Mouse (Mus musculus) liver, embryonic 14.5 days (tissue): ENCODE results near the gene Clcf1. TPM values are rescaled to one million over a fixed set of nuclear protein-coding genes. Genes with fewer than 3 reads are reported as not detected.
A peak's percentile ranks its signal among the peaks of the same experiment; 100 is the strongest.
"Not testable (repeated sequence)": the region's sequence is repeated elsewhere in the genome, so short reads cannot be mapped to it uniquely, and the experiment has no call there.

ENCODE experiments used
- ATAC-seq: fragments of 200-750 bp; cut with Nextera tagmentation; 2 replicates; pipeline ENCODE4 v1.8.0; 2017; ENCODE audit warnings: moderate number of reproducible peaks, mild to moderate bottlenecking, moderate library complexity; ENCODE audit not compliant: insufficient read depth
- DNase-seq, 3 experiments: peaks; one replicate each; pipeline ENCODE4 v3.0.0-alpha.2; 2012 to 2013; ENCODE audit warnings: low read depth in 3 of 3, low spot score in 3 of 3
- H3K27ac ChIP-seq: fragments of 300-500 bp; sonication (generic); 2 replicates; pipeline ENCODE4 v1.5.1; 2014; ENCODE audit warnings: moderate library complexity, mild to moderate bottlenecking, control low read depth, inconsistent platforms
- H3K27me3 ChIP-seq: fragments of 300-500 bp; sonication (generic); 2 replicates; pipeline ENCODE4 v1.6.1; 2014; ENCODE audit warnings: mild to moderate bottlenecking, low read length, moderate library complexity; ENCODE audit not compliant: control insufficient read depth, insufficient read depth
- H3K36me3 ChIP-seq: fragments of 300-500 bp; sonication (generic); replicated peaks from 2 replicates; pipeline ENCODE4 v1.6.1; 2014; ENCODE audit warnings: low read depth; ENCODE audit not compliant: control insufficient read depth, insufficient read depth
- H3K4me1 ChIP-seq, 2 experiments: fragments of 200-500 bp in 1 of 2; fragments of 300-500 bp in 1 of 2; sonication (generic) in 1 of 2; replicated peaks; 2 replicates each; pipeline ENCODE4 v1.6.1; 2012 to 2014; ENCODE audit warnings: antibody characterized with exemption in 1 of 2, inconsistent platforms in 1 of 2, low read length in 1 of 2; ENCODE audit not compliant: control insufficient read depth in 2 of 2, insufficient read depth in 2 of 2
- H3K4me2 ChIP-seq: fragments of 300-500 bp; sonication (generic); 2 replicates; pipeline ENCODE4 v1.6.1; 2014; ENCODE audit warnings: low read depth, mild to moderate bottlenecking, control low read depth, moderate library complexity
- H3K4me3 ChIP-seq, 2 experiments: fragments of 200-500 bp in 1 of 2; fragments of 300-500 bp in 1 of 2; sonication (generic) in 1 of 2; 2 replicates each; pipeline ENCODE4 v1.5.1; 2012 to 2014; ENCODE audit warnings: low read depth in 2 of 2, low read length in 2 of 2, mild to moderate bottlenecking in 2 of 2, control low read depth in 1 of 2, inconsistent platforms in 1 of 2, moderate library complexity in 1 of 2; ENCODE audit not compliant: insufficient read depth in 1 of 2
- H3K9ac ChIP-seq: fragments of 300-500 bp; sonication (generic); replicated peaks from 2 replicates; pipeline ENCODE4 v1.6.1; 2014; ENCODE audit warnings: mild to moderate bottlenecking, control low read depth, moderate library complexity
- H3K9me3 ChIP-seq: fragments of 300-500 bp; sonication (generic); 2 replicates; pipeline ENCODE4 v1.6.1; 2016; ENCODE audit warnings: low read length, mixed read lengths; ENCODE audit not compliant: control insufficient read depth
- CTCF ChIP-seq: IDR thresholded peaks from 2 replicates; pipeline ENCODE4 v1.5.1; 2016; ENCODE audit warnings: antibody characterized with exemption, low read depth, control low read depth
- EP300 ChIP-seq: IDR thresholded peaks from 2 replicates; pipeline ENCODE4 v1.6.1; 2016; ENCODE audit warnings: antibody characterized with exemption, low read depth
- WGBS: fragments of 180-500 bp; shearing (Covaris S2); extraction: QIAGEN DNeasy Blood & Tissue Kit; methylation state at CpG from one replicate; pipeline ENCODE4 v1.1.7; 2014; ENCODE audit not compliant: insufficient replicate concordance; 5-methylcytosine and 5-hydroxymethylcytosine counted together
- polyA plus RNA-seq, 2 experiments: library from polyadenylated mRNA; depleted of rRNA in 1 of 2; stranded (reverse) in 1 of 2; unstranded in 1 of 2; fragments of >200 nt; fragmentation: Nextera tagmentation in 1 of 2; extraction: Ambion mirVana in 1 of 2; gene quantifications; 2 replicates each; pipeline versions ENCODE4 v1.2.1 to v1.2.3; 2012 to 2014

The Clcf1 gene
- polyA plus RNA-seq, 2 experiments = 0.43 to 1.1 TPM

GRCm38 (mm10) chr19:4240247-4240668 lies 26.2 kb downstream of the Clcf1 start:
- Histone ChIP-seq H3K27me3 (no peaks in the 10 kb centered on the region; the same call in 1 of the 2 replicates), H3K36me3 (no peaks in the 10 kb centered on the region), H3K27ac (no peak overlapping the region), H3K4me2 (no peak overlapping the region), H3K4me1 (no peaks in the 10 kb centered on the region), H3K4me3 (no peak overlapping the region), H3K9ac (no peak overlapping the region), H3K9me3 (no peaks in the 10 kb centered on the region)
- WGBS = 53% methylated on average over 8 of the region's 8 CpGs
- ATAC-seq (no peak), DNase-seq (no peak)
- no peak for TF ChIP-seq EP300
- no peak for TF ChIP-seq CTCF

- Histone ChIP-seq H3K9ac (no peak overlapping the region), H3K4me2 (no peak overlapping the region), H3K9me3 (no peaks in the 10 kb centered on the region), H3K36me3 (no peaks in the 10 kb centered on the region), H3K27me3 (no peaks in the 10 kb centered on the region; the same call in 1 of the 2 replicates), H3K4me1 (no peaks in the 10 kb centered on the region), H3K27ac (no peak overlapping the region), H3K4me3 (no peak overlapping the region)
- ATAC-seq (no peak), DNase-seq (no peak)
- TF ChIP-seq CTCF (peak; percentile 44), EP300 (no peak)
- 37% methylated on average over 3 of the region's 3 CpGs for WGBS
Observed at GRCm38 (mm10) chr19:4242416-4242815, 28.4 kb downstream of the Clcf1 start.

DNA sequence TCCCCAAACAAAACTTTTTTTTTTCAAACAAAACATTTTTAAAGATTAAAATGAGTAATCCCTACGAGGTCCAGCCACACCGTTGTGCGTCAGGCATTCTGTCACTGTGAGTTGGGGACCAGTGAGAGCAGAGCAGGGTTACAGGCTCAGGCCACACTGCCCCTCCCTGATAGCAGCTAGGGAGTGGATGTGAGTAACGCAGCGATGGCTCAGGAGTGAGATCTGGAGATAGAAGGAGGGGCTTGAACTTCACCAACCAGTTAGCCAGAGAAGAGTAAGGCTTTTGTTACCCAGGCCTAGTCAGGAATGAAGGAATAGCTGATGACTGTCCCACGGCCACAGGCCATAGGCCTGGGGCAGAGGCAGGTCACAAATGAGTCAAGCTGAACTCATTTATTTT lies 30.7 kb downstream of the Clcf1 start:
- 63% methylated on average over 6 of the region's 6 CpGs for WGBS
- H3K4me3 ChIP-seq = no peak overlapping the region
- H3K4me2 ChIP-seq = no peak overlapping the region

DNA sequence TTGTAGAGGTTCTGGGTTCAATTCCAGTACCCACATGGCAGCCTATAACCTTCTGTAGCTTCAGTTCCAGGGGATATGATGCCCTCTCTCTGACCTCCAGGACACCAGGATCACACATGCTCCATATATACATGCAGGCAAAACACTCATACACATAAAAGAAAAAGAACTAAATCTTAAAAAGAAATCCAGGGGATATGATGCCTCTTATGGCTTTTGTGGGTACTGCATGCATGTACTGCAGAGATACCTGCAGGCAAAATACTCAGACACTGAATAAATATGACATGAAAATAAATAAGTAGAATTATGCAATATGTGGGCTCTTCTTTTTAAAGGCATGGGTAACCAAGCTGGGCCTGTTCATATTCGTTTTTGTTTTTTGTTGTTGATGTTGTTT lies 33.0 kb downstream of the Clcf1 start:
- ATAC-seq (no peak), DNase-seq (no peak)
- Histone ChIP-seq H3K9me3 (no peaks in the 10 kb centered on the region), H3K9ac (no peak overlapping the region), H3K36me3 (no peaks in the 10 kb centered on the region), H3K27ac (no peak overlapping the region), H3K4me3 (no peak overlapping the region), H3K27me3 (no peaks in the 10 kb centered on the region; the same call in 1 of the 2 replicates), H3K4me2 (no peak overlapping the region), H3K4me1 (no peaks in the 10 kb centered on the region)
- TF ChIP-seq EP300 (no peak), CTCF (peak; percentile 38; the same call in 1 of the 2 replicates)
- 21% methylated on average over 1 of the region's 1 CpGs for WGBS

More for the DNA sequence above, 30.7 kb downstream of the Clcf1 start:
- Histone ChIP-seq H3K36me3 (no peaks in the 10 kb centered on the region), H3K27me3 (no peaks in the 10 kb centered on the region; the same call in 1 of the 2 replicates), H3K4me1 (no peaks in the 10 kb centered on the region), H3K9me3 (no peaks in the 10 kb centered on the region), H3K9ac (no peak overlapping the region), H3K27ac (no peak overlapping the region)
- TF ChIP-seq CTCF = no peak
- TF ChIP-seq EP300 = no peak
- ATAC-seq (no peak), DNase-seq (no peak)

- not testable (repeated sequence) for DNase-seq, ATAC-seq, H3K9ac ChIP-seq, H3K4me3 ChIP-seq, H3K4me2 ChIP-seq, H3K4me1 ChIP-seq, H3K9me3 ChIP-seq, H3K27ac ChIP-seq, H3K36me3 ChIP-seq, H3K27me3 ChIP-seq
- WGBS = 66% methylated on average over 1 of the region's 1 CpGs
Observed at GRCm38 (mm10) chr19:4248683-4249082, 34.6 kb downstream of the Clcf1 start.
